Mouse (Mus musculus): ENCODE measurements at regions not wholly inside any gene's neighbourhood (a gene's known extent, or its start where the extent isn't known, plus 50 kb on each side); places are given as distances from the start of the nearest gene placed in this dataset.

DNA sequence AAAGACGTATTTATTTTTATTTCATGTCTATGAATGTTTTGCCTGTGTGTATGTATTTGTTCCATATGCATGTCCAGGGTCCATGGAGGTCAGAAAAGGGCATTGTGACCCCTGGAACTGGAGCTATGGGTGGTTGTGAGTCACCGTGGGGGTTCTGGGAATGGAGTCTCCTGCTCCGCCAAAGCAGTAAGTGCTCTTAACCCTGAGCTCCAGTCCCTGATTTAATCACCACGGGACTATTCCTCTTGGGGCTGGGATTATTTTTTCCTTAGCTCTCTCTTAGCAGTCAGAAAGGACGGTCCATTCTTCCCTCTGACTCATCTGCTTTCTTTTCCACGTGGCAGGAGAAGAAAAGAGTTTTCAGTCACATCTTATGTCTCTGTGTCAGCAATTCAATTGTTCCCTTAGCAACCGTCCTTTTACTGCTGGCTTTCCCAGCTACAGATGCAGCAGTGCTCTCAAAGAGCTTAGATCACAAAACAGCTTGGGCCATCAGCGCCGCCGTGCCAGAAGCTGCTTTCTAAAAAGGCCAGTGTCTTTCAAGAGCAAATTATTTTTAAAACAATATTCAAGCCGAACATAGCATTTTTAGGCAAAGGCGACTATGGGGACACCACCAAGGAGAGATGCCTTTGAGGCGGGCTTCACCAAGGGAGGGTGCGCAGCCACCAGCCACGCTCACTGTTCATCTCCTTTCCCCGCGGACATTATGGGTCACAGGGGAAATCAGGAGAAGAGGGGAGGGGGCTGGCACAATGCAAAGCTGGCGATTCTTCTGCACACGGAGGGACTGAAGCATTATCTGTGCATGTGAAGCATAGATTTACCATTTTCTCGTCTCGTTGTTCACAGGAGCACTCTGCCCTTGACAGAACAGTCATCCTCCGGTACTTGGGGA, 110.8 kb downstream of the Map3k7 start:
- Histone ChIP-seq H3K9me3 (replicated peaks; ENCODE audit: insufficient read depth, low read length) (no peaks in the 10 kb centered on the region), H3K4me3 (ENCODE audit: control insufficient read depth in 1 of 2, insufficient read depth in 1 of 2, low read depth in 2 of 2, low read length in 2 of 2) (no peak overlapping the region), H3K27ac (ENCODE audit: control insufficient read depth, low read depth, low read length) (no peak overlapping the region), H3K36me3 (ENCODE audit: control insufficient read depth in 1 of 2, insufficient read depth in 2 of 2, low read length in 2 of 2) (no peaks in the 10 kb centered on the region), H3K4me1 (ENCODE audit: control insufficient read depth in 1 of 2, insufficient read depth in 2 of 2, low read length in 2 of 2) (no peaks in the 10 kb centered on the region), H3K9ac (ENCODE audit: control insufficient read depth, low read depth, low read length, poor library complexity, severe bottlenecking) (no peak overlapping the region), H3K27me3 (ENCODE audit: control insufficient read depth in 1 of 2, insufficient read depth in 2 of 2, low read length in 2 of 2) (no peaks in the 10 kb centered on the region; a peak in 1 of 4 replicates), H3K79me2 (ENCODE audit: control insufficient read depth, insufficient read depth, low read length, poor library complexity) (no peaks in the 10 kb centered on the region)
- TF ChIP-seq NRF1 (IDR thresholded peaks at IDR 0.05; ENCODE audit: insufficient read depth, low read depth, low read length, poor library complexity, severe bottlenecking) (no peak), USF2 (IDR thresholded peaks at IDR 0.05; ENCODE audit: borderline replicate concordance in 1 of 2, insufficient read depth in 1 of 2, low read depth in 1 of 2, low read length in 2 of 2) (no peak), POLR2AphosphoS5 (IDR thresholded peaks at IDR 0.05; ENCODE audit: borderline replicate concordance, low read depth, low read length) (no peak), HCFC1 (IDR thresholded peaks at IDR 0.05; ENCODE audit: low read depth, low read length) (no peak), GABPA (IDR thresholded peaks at IDR 0.05; ENCODE audit: low read depth, low read length) (no peak), ZC3H11A (IDR thresholded peaks at IDR 0.05; ENCODE audit: low read depth, low read length) (no peak), MEF2A (IDR thresholded peaks at IDR 0.05; ENCODE audit: extremely low read depth, insufficient replicate concordance, low read depth, low read length, poor library complexity, severe bottlenecking) (no peak), EP300 (IDR thresholded peaks at IDR 0.05; ENCODE audit: low read depth in 1 of 2, low read length in 2 of 2) (no peak), CTCF (IDR thresholded peaks at IDR 0.05 in 2 of 3, conservative IDR thresholded peaks at IDR 0.05 in 1 of 3; ENCODE audit: control insufficient read depth in 1 of 3, insufficient read depth in 1 of 3, low read depth in 2 of 3, low read length in 3 of 3, poor library complexity in 1 of 3, severe bottlenecking in 1 of 3) (no peak), MYB (IDR thresholded peaks at IDR 0.05; ENCODE audit: low read depth, low read length) (no peak), UBTF (IDR thresholded peaks at IDR 0.05; ENCODE audit: borderline replicate concordance, insufficient read depth, low read depth, low read length) (no peak), KAT2A (conservative IDR thresholded peaks at IDR 0.05; ENCODE audit: low read depth, low read length) (no peak)
- DNase-seq (ENCODE audit: low read depth, low spot score) = no peak

DNA sequence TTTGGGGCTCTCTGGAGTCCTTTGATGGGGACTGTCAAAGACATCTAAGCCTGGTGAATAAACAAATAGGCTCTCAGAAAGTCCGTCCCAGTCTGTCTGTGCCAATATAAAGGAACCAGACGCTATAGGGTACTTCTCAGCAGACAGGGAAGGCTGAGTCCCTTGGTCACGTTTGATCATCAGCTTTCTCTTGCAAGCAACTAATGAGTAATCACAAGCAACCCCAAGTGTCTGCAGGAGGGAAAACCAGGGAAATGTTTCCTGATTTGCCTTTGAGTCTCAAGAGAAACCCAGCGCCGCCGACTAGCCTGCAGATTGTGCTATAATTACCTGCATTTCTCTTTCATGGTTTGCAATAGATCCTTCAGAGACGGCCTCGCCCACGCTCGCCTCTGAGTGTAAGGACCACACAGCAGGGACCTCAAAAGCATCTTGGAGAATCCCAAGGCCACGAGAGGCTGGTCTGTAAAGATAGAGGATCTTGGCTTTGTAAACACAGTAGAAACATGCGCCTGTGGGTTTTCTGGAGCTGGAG, 112.6 kb downstream of the Map3k7 start:
- H3K79me2 ChIP-seq (ENCODE audit: control insufficient read depth, insufficient read depth, low read length, poor library complexity) = no peaks in the 10 kb centered on the region
- TF ChIP-seq MXI1 (IDR thresholded peaks at IDR 0.05; ENCODE audit: low read depth, low read length) = no peak
- TF ChIP-seq NELFE (IDR thresholded peaks at IDR 0.05; ENCODE audit: low read depth, low read length) = no peak
- no peak for TF ChIP-seq MAFK (IDR thresholded peaks at IDR 0.05; ENCODE audit: borderline replicate concordance, low read depth, low read length)
- TF ChIP-seq SIN3A (IDR thresholded peaks at IDR 0.05; ENCODE audit: low read length) = no peak
- no peak for TF ChIP-seq KAT2A (conservative IDR thresholded peaks at IDR 0.05; ENCODE audit: low read depth, low read length)
- no peak for TF ChIP-seq EP300 (IDR thresholded peaks at IDR 0.05; ENCODE audit: low read depth in 1 of 2, low read length in 2 of 2)
- no peaks in the 10 kb centered on the region for H3K4me1 ChIP-seq (ENCODE audit: control insufficient read depth in 1 of 2, insufficient read depth in 2 of 2, low read length in 2 of 2)
- no peak overlapping the region for H3K9ac ChIP-seq (ENCODE audit: control insufficient read depth, low read depth, low read length, poor library complexity, severe bottlenecking)
- DNase-seq (ENCODE audit: low read depth, low spot score) = no peak
- H3K9me3 ChIP-seq (replicated peaks; ENCODE audit: insufficient read depth, low read length) = no peaks in the 10 kb centered on the region
- H3K4me3 ChIP-seq (ENCODE audit: control insufficient read depth in 1 of 2, insufficient read depth in 1 of 2, low read depth in 2 of 2, low read length in 2 of 2) = no peak overlapping the region
- no peak overlapping the region for H3K27ac ChIP-seq (ENCODE audit: control insufficient read depth, low read depth, low read length)
- H3K36me3 ChIP-seq (ENCODE audit: control insufficient read depth in 1 of 2, insufficient read depth in 2 of 2, low read length in 2 of 2) = no peaks in the 10 kb centered on the region
- no peaks in the 10 kb centered on the region; a peak in 1 of 4 replicates for H3K27me3 ChIP-seq (ENCODE audit: control insufficient read depth in 1 of 2, insufficient read depth in 2 of 2, low read length in 2 of 2)

All from MEL (cell line).